Mouse (Mus musculus): ENCODE data around the gene Morc1.

- TF ChIP-seq MYC (IDR thresholded peaks at IDR 0.05; ENCODE audit: low read depth, low read length): no peak
- TF ChIP-seq POLR2A (IDR thresholded peaks at IDR 0.05; ENCODE audit: low read depth, low read length): no peak
- no peak for TF ChIP-seq CTCF (conservative IDR thresholded peaks at IDR 0.05 in 1 of 2, IDR thresholded peaks at IDR 0.05 in 1 of 2; ENCODE audit: low read depth in 2 of 2, low read length in 2 of 2)
- no peak for TF ChIP-seq JUND (conservative IDR thresholded peaks at IDR 0.05; ENCODE audit: low read depth, low read length)
- TF ChIP-seq E2F4 (IDR thresholded peaks at IDR 0.05; ENCODE audit: insufficient replicate concordance, low read depth, low read length): no peak
- no peak for TF ChIP-seq CHD1 (IDR thresholded peaks at IDR 0.05; ENCODE audit: low read depth, low read length)
- TF ChIP-seq BHLHE40 (IDR thresholded peaks at IDR 0.05; ENCODE audit: low read depth, low read length): no peak
Observed at GRCm38 (mm10) chr16:48404009-48404408, 27.0 kb upstream of the Morc1 start.
